9 mouse cellular contexts compared by ENCODE assay signal in genomic region chr8:80982829-80983228, GRCm38 (mm10). TPM values are rescaled to one million over a fixed set of nuclear protein-coding genes. Genes with fewer than 3 reads are reported as not detected.
DNase-seq lines count a peak whose midpoint lies in the region; ATAC-seq and TF ChIP-seq lines count a peak whose summit lies in the region.
"Had no signal": no experiment of that assay in that cellular context is flagged by ENCODE, and none has a peak within 500 bp of the region (broad histone marks: within the 10 kb centered on the region; RNA-seq: fewer than 3 reads in every experiment).

No protein-coding gene starts in this region.

- no peaks in the 10 kb centered on the region for H3K9me3 ChIP-seq in hindbrain, postnatal 0 days (ENCODE audit: low read length)
- no peaks in the 10 kb centered on the region for H3K9me3 ChIP-seq in midbrain, embryonic 13.5 days
- H3K9me3 ChIP-seq: heart, embryonic 13.5 days; liver, embryonic 15.5 days had no signal

- no peak overlapping the region for H3K4me3 ChIP-seq in hindbrain, postnatal 0 days (ENCODE audit: low read length)
- no peak overlapping the region for H3K4me3 ChIP-seq in midbrain, embryonic 13.5 days (replicated peaks)
- H3K4me3 ChIP-seq: heart, embryonic 13.5 days; liver, embryonic 15.5 days had no signal

- 0 out of 2 replicates have a peak, but pooled peaks have one; percentile 64 for ATAC-seq in hindbrain, postnatal 0 days
- ATAC-seq in midbrain, embryonic 13.5 days = no peak

- DNase-seq in kidney, adult 9 months = peak; percentile 62
- DNase-seq in kidney, postnatal 10 days = no peak
- peak; percentile 33 for DNase-seq in MEL-GATA-1-ER (ENCODE audit: extremely low read depth, low read depth)
- DNase-seq in adrenal gland, postnatal 10 days = peak; percentile 48
- peak; percentile 81 for DNase-seq in hindbrain, postnatal 0 days (ENCODE audit: low spot score)
- DNase-seq in spleen, adult 12 weeks (ENCODE audit: low spot score) = no peak

- WGBS in hindbrain, postnatal 0 days = 32% methylated on average over 4 of the region's 4 CpGs
- WGBS in midbrain, embryonic 13.5 days = 78% methylated on average over 4 of the region's 4 CpGs

- no peak overlapping the region for H3K27ac ChIP-seq in hindbrain, postnatal 0 days
- no peak overlapping the region for H3K27ac ChIP-seq in midbrain, embryonic 13.5 days
- H3K27ac ChIP-seq: heart, embryonic 13.5 days; liver, embryonic 15.5 days had no signal

- no peak overlapping the region for H3K9ac ChIP-seq in hindbrain, postnatal 0 days (replicated peaks; ENCODE audit: low read length)
- no peak overlapping the region for H3K9ac ChIP-seq in midbrain, embryonic 13.5 days (replicated peaks)
- H3K9ac ChIP-seq: heart, embryonic 13.5 days; liver, embryonic 15.5 days had no signal

- H3K4me1 ChIP-seq in hindbrain, postnatal 0 days (ENCODE audit: insufficient read depth, low read length) = no peaks in the 10 kb centered on the region
- no peaks in the 10 kb centered on the region for H3K4me1 ChIP-seq in midbrain, embryonic 13.5 days (replicated peaks)
- H3K4me1 ChIP-seq: liver, embryonic 15.5 days had no signal

- peaks cover 15% of the 10 kb centered on the region; the same call in 1 of the 2 replicates for H3K36me3 ChIP-seq in hindbrain, postnatal 0 days (ENCODE audit: insufficient read depth, low read length)
- peaks cover 56% of the 10 kb centered on the region for H3K36me3 ChIP-seq in midbrain, embryonic 13.5 days

- no peak overlapping the region for H3K4me2 ChIP-seq in hindbrain, postnatal 0 days (ENCODE audit: low read depth, low read length)
- H3K4me2 ChIP-seq in midbrain, embryonic 13.5 days (replicated peaks) = no peak overlapping the region
- H3K4me2 ChIP-seq: heart, embryonic 13.5 days; liver, embryonic 15.5 days had no signal

- no peak for TF ChIP-seq CTCF in hindbrain, postnatal 0 days (IDR thresholded peaks at IDR 0.05; ENCODE audit: low read depth)

- no peaks in the 10 kb centered on the region for H3K27me3 ChIP-seq in hindbrain, postnatal 0 days (ENCODE audit: insufficient read depth, low read length)
- no peaks in the 10 kb centered on the region for H3K27me3 ChIP-seq in midbrain, embryonic 13.5 days
- H3K27me3 ChIP-seq: heart, embryonic 13.5 days; liver, embryonic 15.5 days had no signal

RNA-seq across cellular contexts. Expression of gene Usp38, which starts 31.9 kb away (rescaled TPM):
- 10 to 100 TPM; 24.7 to 25.7 TPM for total RNA-seq in adrenal gland, postnatal 10 days (2021)
- 40.1 and 40.8 TPM in 2 replicates for total RNA-seq in hindbrain, postnatal 0 days (2014; rRNA removed)
- polyA plus RNA-seq in hindbrain, postnatal 0 days (2015; fragmentation: Nextera tagmentation; extraction: Ambion mirVana) = 16.7 and 17.2 TPM in 2 replicates
- 20.3 and 20.6 TPM in 2 replicates for polyA plus RNA-seq in midbrain, embryonic 13.5 days (2015; fragmentation: Nextera tagmentation; extraction: Ambion mirVana)

Comparison
In these comparisons a context has a peak if more than half of its experiments do, and no peak if none do; other contexts are left out.
1. DNase-seq: peak in kidney, adult 9 months (single experiment), MEL-GATA-1-ER (single experiment), adrenal gland, postnatal 10 days (single experiment) and hindbrain, postnatal 0 days (single experiment); none in kidney, postnatal 10 days (single experiment) and spleen, adult 12 weeks (single experiment).